Mouse (Mus musculus) sigmoid colon, adult 10 weeks (tissue): Measurements from ENCODE around the gene Ubp1. TPM values are rescaled to one million over a fixed set of nuclear protein-coding genes. Genes with fewer than 3 reads are reported as not detected.

Experiments used
- polyA plus RNA-seq: library from polyadenylated mRNA; stranded (reverse); fragments of 350-450 nt; fragmentation: Illumina TruSeq; extraction: RNeasy Lipid Tissue Mini Kit (QIAGEN cat#74804); gene quantifications from one replicate; pipeline ENCODE4 v1.2.3, GENCODE M21; 2014; ENCODE audit warnings: low read depth, low replicate concordance

Ubp1 gene
- polyA plus RNA-seq, result 94.8 TPM

GRCm38 (mm10) chr9:113930534-113931374 is at the start of gene Ubp1:
TSS of gene Ubp1 (plus strand) at chr9:113930934.

Other genes with a start within 250 kb of the Ubp1 start
- 413 TPM for gene Pdcd6ip, start 222.7 kb upstream of the Ubp1 start, polyA plus RNA-seq
- 28.5 TPM for gene Clasp2, start 189.5 kb upstream of the Ubp1 start, polyA plus RNA-seq
- 1.3 TPM for gene Fbxl2, start 115.3 kb downstream of the Ubp1 start, polyA plus RNA-seq
- 1.5 TPM for gene Susd5, start 126.2 kb downstream of the Ubp1 start, polyA plus RNA-seq